Mouse (Mus musculus) heart, embryonic 16.5 days (tissue): ENCODE results near the gene Snn. TPM values are rescaled to one million over a fixed set of nuclear protein-coding genes. Genes with fewer than 3 reads are reported as not detected.

Experiments used
- ATAC-seq: fragments of 200-750 bp; cut with Nextera tagmentation; replicated peaks from 2 replicates; pipeline ENCODE4 v1.8.0; 2017; ENCODE audit warnings: moderate number of reproducible peaks; ENCODE audit not compliant: insufficient read depth, low FRiP score; ENCODE audit errors: extremely low read depth
- H3K27ac ChIP-seq: fragments of 300-500 bp; sonication (generic); 2 replicates; pipeline ENCODE4 v1.5.1; 2014; ENCODE audit warnings: mild to moderate bottlenecking, low read length, control low read depth, moderate library complexity
- H3K27me3 ChIP-seq: fragments of 300-500 bp; sonication (generic); 2 replicates; pipeline ENCODE4 v1.6.1; 2014; ENCODE audit warnings: low read length, mixed read lengths; ENCODE audit not compliant: control insufficient read depth, insufficient read depth
- H3K36me3 ChIP-seq: fragments of 300-500 bp; sonication (generic); 2 replicates; pipeline ENCODE4 v1.6.1; 2014; ENCODE audit not compliant: control insufficient read depth, insufficient read depth
- H3K4me1 ChIP-seq: fragments of 300-500 bp; sonication (generic); 2 replicates; pipeline ENCODE4 v1.6.1; 2014; ENCODE audit warnings: low read length, mixed read lengths; ENCODE audit not compliant: control insufficient read depth, insufficient read depth
- H3K4me2 ChIP-seq: fragments of 300-500 bp; sonication (generic); 2 replicates; pipeline ENCODE4 v1.6.1; 2014; ENCODE audit warnings: low read depth, mild to moderate bottlenecking, control low read depth, low read length
- H3K4me3 ChIP-seq: fragments of 300-500 bp; sonication (generic); 2 replicates; pipeline ENCODE4 v1.5.1; 2014; ENCODE audit warnings: mild to moderate bottlenecking, control low read depth, low read length
- H3K9ac ChIP-seq: fragments of 300-500 bp; sonication (generic); 2 replicates; pipeline ENCODE4 v1.6.1; 2014; ENCODE audit warnings: low read length, control low read depth
- H3K9me3 ChIP-seq: fragments of 300-500 bp; sonication (generic); replicated peaks from 2 replicates; pipeline ENCODE4 v1.6.1; 2016; ENCODE audit warnings: low read length; ENCODE audit not compliant: control insufficient read depth
- WGBS: fragments of 180-500 bp; shearing (Covaris S2); extraction: QIAGEN DNeasy Blood & Tissue Kit; methylation state at CpG from one replicate; pipeline ENCODE4 v1.1.7; 2014; 5-methylcytosine and 5-hydroxymethylcytosine counted together
- polyA plus RNA-seq: library from polyadenylated mRNA; unstranded; fragments of >200 nt; fragmentation: Nextera tagmentation; extraction: Ambion mirVana; gene quantifications from 2 replicates; pipeline ENCODE4 v1.2.1, GENCODE M21; 2015

The Snn gene
- polyA plus RNA-seq, 1 experiment from 2014 or later: 49.2 TPM

- Histone ChIP-seq H3K9ac (no peak overlapping the region), H3K4me1 (peaks cover 44% of the 10 kb centered on the region), H3K27ac (peak overlapping the region; percentile 17), H3K36me3 (peaks cover 7% of the 10 kb centered on the region), H3K4me3 (no peak overlapping the region), H3K9me3 (no peaks in the 10 kb centered on the region), H3K27me3 (no peaks in the 10 kb centered on the region), H3K4me2 (peak overlapping the region; percentile 18)
- ATAC-seq: no peak
- 51% methylated on average over 6 of the region's 6 CpGs for WGBS
Observed at GRCm38 (mm10) chr16:11069271-11069670, 8.5 kb downstream of the Snn start.

GRCm38 (mm10) chr16:11069710-11070420 lies 9.1 kb downstream of the Snn start:
- ATAC-seq: no peak
- Histone ChIP-seq H3K4me3 (no peak overlapping the region), H3K36me3 (peaks cover 13% of the 10 kb centered on the region), H3K9ac (no peak overlapping the region), H3K27ac (peak overlapping the region; percentile 17), H3K4me2 (peak overlapping the region; percentile 18), H3K9me3 (no peaks in the 10 kb centered on the region), H3K27me3 (no peaks in the 10 kb centered on the region), H3K4me1 (peaks cover 42% of the 10 kb centered on the region)
- WGBS: 66% methylated on average over 7 of the region's 7 CpGs

- Histone ChIP-seq H3K9ac (no peak overlapping the region), H3K27me3 (no peaks in the 10 kb centered on the region), H3K4me2 (no peak overlapping the region), H3K27ac (no peak overlapping the region; the same call in 1 of the 2 replicates), H3K9me3 (no peaks in the 10 kb centered on the region), H3K4me1 (peaks cover 32% of the 10 kb centered on the region), H3K36me3 (peaks cover 20% of the 10 kb centered on the region), H3K4me3 (no peak overlapping the region)
- ATAC-seq: no peak
- WGBS: 62% methylated on average over 5 of the region's 5 CpGs
Observed at GRCm38 (mm10) chr16:11071176-11071575, 10.4 kb downstream of the Snn start.

- peaks cover 32% of the 10 kb centered on the region for H3K4me1 ChIP-seq
- H3K4me3 ChIP-seq: no peak overlapping the region
- WGBS: 82% methylated on average over 4 of the region's 4 CpGs
- no peaks in the 10 kb centered on the region for H3K9me3 ChIP-seq
- peaks cover 20% of the 10 kb centered on the region for H3K36me3 ChIP-seq
- H3K27me3 ChIP-seq: no peaks in the 10 kb centered on the region
- H3K4me2 ChIP-seq: no peak overlapping the region
- no peak for ATAC-seq
- no peak overlapping the region for H3K9ac ChIP-seq
- H3K27ac ChIP-seq: no peak overlapping the region
Observed at GRCm38 (mm10) chr16:11071887-11072286, 11.1 kb downstream of the Snn start.

- Histone ChIP-seq H3K27ac (no peak overlapping the region), H3K4me3 (no peak overlapping the region), H3K4me1 (peaks cover 27% of the 10 kb centered on the region), H3K36me3 (peaks cover 21% of the 10 kb centered on the region), H3K27me3 (no peaks in the 10 kb centered on the region), H3K9ac (no peak overlapping the region), H3K4me2 (no peak overlapping the region), H3K9me3 (no peaks in the 10 kb centered on the region)
- no peak for ATAC-seq
- 69% methylated on average over 8 of the region's 8 CpGs for WGBS
Observed at GRCm38 (mm10) chr16:11072454-11072853, 11.7 kb downstream of the Snn start.

GRCm38 (mm10) chr16:11073060-11073459 lies 12.3 kb downstream of the Snn start:
- Histone ChIP-seq H3K4me2 (no peak overlapping the region), H3K27ac (no peak overlapping the region; the same call in 1 of the 2 replicates), H3K9me3 (no peaks in the 10 kb centered on the region), H3K27me3 (no peaks in the 10 kb centered on the region), H3K9ac (no peak overlapping the region), H3K4me1 (peaks cover 25% of the 10 kb centered on the region), H3K36me3 (peaks cover 25% of the 10 kb centered on the region), H3K4me3 (no peak overlapping the region)
- 77% methylated on average over 6 of the region's 6 CpGs for WGBS
- no peak for ATAC-seq

- Histone ChIP-seq H3K9me3 (no peaks in the 10 kb centered on the region), H3K4me1 (peaks cover 10% of the 10 kb centered on the region), H3K36me3 (peaks cover 37% of the 10 kb centered on the region), H3K27ac (no peak overlapping the region), H3K9ac (no peak overlapping the region), H3K27me3 (no peaks in the 10 kb centered on the region), H3K4me2 (no peak overlapping the region), H3K4me3 (no peak overlapping the region)
- 86% methylated on average over 9 of the region's 9 CpGs for WGBS
- no peak for ATAC-seq
Observed at GRCm38 (mm10) chr16:11077601-11078201, 17.0 kb downstream of the Snn start.

GRCm38 (mm10) chr16:11078216-11078869 lies 17.6 kb downstream of the Snn start:
- no peak for ATAC-seq

GRCm38 (mm10) chr16:11084181-11084580 lies 23.4 kb downstream of the Snn start:
- WGBS: 89% methylated on average over 8 of the region's 8 CpGs
- no peaks in the 10 kb centered on the region for H3K27me3 ChIP-seq
- H3K36me3 ChIP-seq: peaks cover 49% of the 10 kb centered on the region
- H3K4me3 ChIP-seq: no peak overlapping the region
- no peak overlapping the region for H3K9ac ChIP-seq
- 0 out of 2 replicates have a peak, but pooled peaks cover 2% of the 10 kb centered on the region for H3K4me1 ChIP-seq
- no peak for ATAC-seq
- no peak overlapping the region for H3K4me2 ChIP-seq
- H3K27ac ChIP-seq: no peak overlapping the region
- no peaks in the 10 kb centered on the region for H3K9me3 ChIP-seq

More at GRCm38 (mm10) chr16:11078216-11078869, 17.6 kb downstream of the Snn start:
- H3K4me2 ChIP-seq: no peak overlapping the region
- H3K9me3 ChIP-seq: no peaks in the 10 kb centered on the region
- WGBS: 41% methylated on average over 3 of the region's 3 CpGs
- no peak overlapping the region for H3K9ac ChIP-seq
- H3K27ac ChIP-seq: peak overlapping the region; percentile 41; the same call in 1 of the 2 replicates
- H3K36me3 ChIP-seq: peaks cover 43% of the 10 kb centered on the region
- H3K4me1 ChIP-seq: peaks cover 7% of the 10 kb centered on the region; the same call in 1 of the 2 replicates
- H3K4me3 ChIP-seq: no peak overlapping the region
- H3K27me3 ChIP-seq: no peaks in the 10 kb centered on the region
